Mouse (Mus musculus): ENCODE data around the gene Mesd. TPM values are rescaled to one million over a fixed set of nuclear protein-coding genes. Genes with fewer than 3 reads are reported as not detected.

The Mesd gene
- 81.6 and 101 TPM in 2 replicates for polyA plus RNA-seq (2014; fragmentation: Nextera tagmentation; extraction: Ambion mirVana)

GRCm38 (mm10) chr7:83884021-83884658 is at the start of gene Mesd, which contains the start of gene Tlnrd1:
Gene Mesd, plus strand, starts transcription at chr7:83884466.
Gene Tlnrd1, minus strand, starts transcription at chr7:83884305.
- H3K4me2 ChIP-seq (replicated peaks; ENCODE audit: low read depth, low read length), result peak within 1 kb of the TSS; percentile 93
- peak within 1 kb of the TSS; percentile 96 for H3K9ac ChIP-seq (ENCODE audit: low read depth, low read length)
- no peaks in the 10 kb centered on the region; the same call in 1 of the 2 replicates for H3K9me3 ChIP-seq (ENCODE audit: control insufficient read depth, low read length)
- peak within 1 kb of the TSS; percentile 79 for H3K4me3 ChIP-seq (ENCODE audit: low read length)
- no peaks in the 10 kb centered on the region for H3K27me3 ChIP-seq (ENCODE audit: control insufficient read depth, insufficient read depth, low read length)
- peaks cover 19% of the 10 kb centered on the region for H3K4me1 ChIP-seq (ENCODE audit: control insufficient read depth, insufficient read depth, low read length)
- ATAC-seq (ENCODE audit: low FRiP score, low TSS enrichment), result peak; percentile 89
- H3K36me3 ChIP-seq (ENCODE audit: control insufficient read depth, insufficient read depth, low read length), result peaks cover 5% of the 10 kb centered on the region; the same call in 1 of the 2 replicates
- 0% methylated on average over 61 of the region's 69 CpGs for WGBS
- peak within 1 kb of the TSS; percentile 98 for H3K27ac ChIP-seq (ENCODE audit: low read depth, low read length)

GRCm38 (mm10) chr7:83838525-83839224 is 45.6 kb upstream of the Mesd start:
- H3K27ac ChIP-seq (ENCODE audit: low read depth, low read length), result no peak overlapping the region
- no peak for ATAC-seq (ENCODE audit: low FRiP score, low TSS enrichment)
- no peaks in the 10 kb centered on the region for H3K27me3 ChIP-seq (ENCODE audit: control insufficient read depth, insufficient read depth, low read length)
- H3K9ac ChIP-seq (ENCODE audit: low read depth, low read length), result no peak overlapping the region
- H3K4me1 ChIP-seq (ENCODE audit: control insufficient read depth, insufficient read depth, low read length), result no peaks in the 10 kb centered on the region
- H3K4me2 ChIP-seq (replicated peaks; ENCODE audit: low read depth, low read length), result no peak overlapping the region
- H3K36me3 ChIP-seq (ENCODE audit: control insufficient read depth, insufficient read depth, low read length), result no peaks in the 10 kb centered on the region
- WGBS, result 80% methylated on average over 5 of the region's 5 CpGs
- no peaks in the 10 kb centered on the region for H3K9me3 ChIP-seq (ENCODE audit: control insufficient read depth, low read length)
- no peak overlapping the region for H3K4me3 ChIP-seq (ENCODE audit: low read length)

GRCm38 (mm10) chr7:83840076-83840475 is 44.2 kb upstream of the Mesd start:
- Histone ChIP-seq H3K4me1 (ENCODE audit: control insufficient read depth, insufficient read depth, low read length) (no peaks in the 10 kb centered on the region), H3K27ac (ENCODE audit: low read depth, low read length) (no peak overlapping the region), H3K36me3 (ENCODE audit: control insufficient read depth, insufficient read depth, low read length) (no peaks in the 10 kb centered on the region), H3K27me3 (ENCODE audit: control insufficient read depth, insufficient read depth, low read length) (no peaks in the 10 kb centered on the region), H3K9ac (ENCODE audit: low read depth, low read length) (no peak overlapping the region), H3K4me3 (ENCODE audit: low read length) (no peak overlapping the region), H3K4me2 (replicated peaks; ENCODE audit: low read depth, low read length) (no peak overlapping the region), H3K9me3 (ENCODE audit: control insufficient read depth, low read length) (no peaks in the 10 kb centered on the region)
- WGBS, result 80% methylated on average over 2 of the region's 2 CpGs
- ATAC-seq (ENCODE audit: low FRiP score, low TSS enrichment), result no peak

GRCm38 (mm10) chr7:83842486-83843259 is 41.6 kb upstream of the Mesd start:
- Histone ChIP-seq H3K27me3 (ENCODE audit: control insufficient read depth, insufficient read depth, low read length) (no peaks in the 10 kb centered on the region), H3K9ac (ENCODE audit: low read depth, low read length) (no peak overlapping the region), H3K36me3 (ENCODE audit: control insufficient read depth, insufficient read depth, low read length) (no peaks in the 10 kb centered on the region), H3K27ac (ENCODE audit: low read depth, low read length) (no peak overlapping the region), H3K9me3 (ENCODE audit: control insufficient read depth, low read length) (no peaks in the 10 kb centered on the region), H3K4me2 (replicated peaks; ENCODE audit: low read depth, low read length) (no peak overlapping the region), H3K4me1 (ENCODE audit: control insufficient read depth, insufficient read depth, low read length) (peaks cover 4% of the 10 kb centered on the region; the same call in 1 of the 2 replicates), H3K4me3 (ENCODE audit: low read length) (no peak overlapping the region)
- ATAC-seq (ENCODE audit: low FRiP score, low TSS enrichment), result no peak
- WGBS, result 71% methylated on average over 6 of the region's 6 CpGs

GRCm38 (mm10) chr7:83844807-83845206 is 39.5 kb upstream of the Mesd start:
- 92% methylated on average over 3 of the region's 3 CpGs for WGBS
- Histone ChIP-seq H3K4me1 (ENCODE audit: control insufficient read depth, insufficient read depth, low read length) (peaks cover 10% of the 10 kb centered on the region; the same call in 1 of the 2 replicates), H3K27ac (ENCODE audit: low read depth, low read length) (no peak overlapping the region), H3K36me3 (ENCODE audit: control insufficient read depth, insufficient read depth, low read length) (no peaks in the 10 kb centered on the region), H3K4me2 (replicated peaks; ENCODE audit: low read depth, low read length) (no peak overlapping the region), H3K27me3 (ENCODE audit: control insufficient read depth, insufficient read depth, low read length) (no peaks in the 10 kb centered on the region), H3K4me3 (ENCODE audit: low read length) (no peak overlapping the region), H3K9ac (ENCODE audit: low read depth, low read length) (no peak overlapping the region), H3K9me3 (ENCODE audit: control insufficient read depth, low read length) (no peaks in the 10 kb centered on the region)
- ATAC-seq (ENCODE audit: low FRiP score, low TSS enrichment), result no peak

- ATAC-seq (ENCODE audit: low FRiP score, low TSS enrichment), result peak; percentile 84; the same call in 1 of the 2 replicates
- H3K27me3 ChIP-seq (ENCODE audit: control insufficient read depth, insufficient read depth, low read length), result no peaks in the 10 kb centered on the region
- no peak overlapping the region for H3K4me3 ChIP-seq (ENCODE audit: low read length)
- H3K36me3 ChIP-seq (ENCODE audit: control insufficient read depth, insufficient read depth, low read length), result no peaks in the 10 kb centered on the region
- whole genome bisulfite sequencing, result 20% methylated on average over 5 of the region's 5 CpGs
- H3K9me3 ChIP-seq (ENCODE audit: control insufficient read depth, low read length), result no peaks in the 10 kb centered on the region
- no peak overlapping the region for H3K9ac ChIP-seq (ENCODE audit: low read depth, low read length)
- no peak overlapping the region for H3K4me2 ChIP-seq (replicated peaks; ENCODE audit: low read depth, low read length)
- peaks cover 10% of the 10 kb centered on the region; the same call in 1 of the 2 replicates for H3K4me1 ChIP-seq (ENCODE audit: control insufficient read depth, insufficient read depth, low read length)
- no peak overlapping the region; the same call in 1 of the 2 replicates for H3K27ac ChIP-seq (ENCODE audit: low read depth, low read length)
Observed at GRCm38 (mm10) chr7:83847187-83848075, 36.8 kb upstream of the Mesd start.

- ATAC-seq (ENCODE audit: low FRiP score, low TSS enrichment), result no peak
Observed at GRCm38 (mm10) chr7:83851569-83852380, 32.5 kb upstream of the Mesd start.

More at GRCm38 (mm10) chr7:83851569-83852380, 32.5 kb upstream of the Mesd start:
- Histone ChIP-seq H3K4me1 (ENCODE audit: control insufficient read depth, insufficient read depth, low read length) (peaks cover 10% of the 10 kb centered on the region; the same call in 1 of the 2 replicates), H3K9me3 (ENCODE audit: control insufficient read depth, low read length) (no peaks in the 10 kb centered on the region), H3K4me2 (replicated peaks; ENCODE audit: low read depth, low read length) (no peak overlapping the region), H3K4me3 (ENCODE audit: low read length) (no peak overlapping the region), H3K27me3 (ENCODE audit: control insufficient read depth, insufficient read depth, low read length) (no peaks in the 10 kb centered on the region), H3K9ac (ENCODE audit: low read depth, low read length) (no peak overlapping the region), H3K36me3 (ENCODE audit: control insufficient read depth, insufficient read depth, low read length) (no peaks in the 10 kb centered on the region), H3K27ac (ENCODE audit: low read depth, low read length) (no peak overlapping the region)
- 76% methylated on average over 5 of the region's 5 CpGs for WGBS
